Comparison of ENCODE assay signal across 23 mouse cellular contexts in the genomic region with DNA sequence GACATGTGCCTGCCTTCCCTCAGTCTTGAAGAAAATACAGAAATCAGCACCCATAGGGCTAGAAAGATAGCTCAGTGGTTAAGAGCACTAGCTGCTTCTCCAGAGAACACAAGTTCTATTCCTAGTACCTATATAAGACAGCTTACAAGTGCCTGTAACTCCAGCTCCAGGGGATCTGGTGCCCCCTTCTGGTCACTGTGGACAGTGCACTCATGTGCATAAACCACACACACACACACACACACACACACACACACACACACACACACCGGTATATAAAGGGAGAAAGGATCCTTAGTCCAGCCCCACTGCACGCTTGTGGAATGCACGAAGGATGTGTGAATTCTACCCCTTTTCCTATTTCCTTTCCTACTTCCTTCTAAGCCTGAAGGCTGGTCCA. TPM values are rescaled to one million over a fixed set of nuclear protein-coding genes. Genes with fewer than 3 reads are reported as not detected.
DNase-seq lines count a peak whose midpoint lies in the region; TF ChIP-seq lines count a peak whose summit lies in the region.
"Had no signal": no experiment of that assay in that cellular context is flagged by ENCODE, and none has a peak within 500 bp of the region (broad histone marks: within the 10 kb centered on the region; RNA-seq: fewer than 3 reads in every experiment).

No protein-coding gene starts in this region.

- intact Hi-C loops in left cerebral cortex, postnatal 10 days (cut with DNase I), result no loop called here

- no peak for TF ChIP-seq POLR2A in testis, adult 2 months (IDR thresholded peaks at IDR 0.05; ENCODE audit: control insufficient read depth, low read depth, low read length)

- H3K4me1 ChIP-seq in testis, adult 2 months (ENCODE audit: control insufficient read depth, insufficient read depth, low read length), result no peaks in the 10 kb centered on the region; the same call in 1 of the 2 replicates
- H3K4me1 ChIP-seq: hindbrain, embryonic 15.5 days; neural tube, embryonic 12.5 days had no signal

- DNase-seq in layer of hippocampus, adult 2 months (ENCODE audit: low spot score in 2 of 2), result no peak
- no peak for DNase-seq in layer of hippocampus, postnatal 14 days (ENCODE audit: low spot score in 2 of 2)
- no peak for DNase-seq in testis, postnatal 10 days (ENCODE audit: low spot score)
- DNase-seq in ZHBTc4 (ENCODE audit: low read depth, low spot score), result peak; percentile 65
- DNase-seq in right cerebral cortex, postnatal 14 days, result no peak
- DNase-seq in left cerebral cortex, postnatal 10 days (ENCODE audit: extremely low spot score in 1 of 2, low spot score in 2 of 2), result no peak
- DNase-seq: adrenal gland, adult 8-10 months; cerebellum, postnatal 10 days; gastrocnemius, postnatal 10 days; heart, adult 11 months; heart, postnatal 36 days; kidney, adult 8-10 months; kidney, postnatal 36 days; layer of hippocampus, adult 9-11 months; lung, adult 18-20 months; spleen, adult 18-20 months had no signal

- TF ChIP-seq CTCF in layer of hippocampus, adult 2 months (conservative IDR thresholded peaks at IDR 0.05), result peak; percentile 28
- TF ChIP-seq CTCF in testis, adult 2 months (IDR thresholded peaks at IDR 0.05; ENCODE audit: control insufficient read depth, insufficient read depth, insufficient replicate concordance, low read depth, low read length), result peak; percentile 50; the same call in 1 of the 2 replicates

- no peak overlapping the region for H3K27ac ChIP-seq in layer of hippocampus, adult 2 months
- no peak overlapping the region for H3K27ac ChIP-seq in testis, adult 2 months (ENCODE audit: control insufficient read depth, insufficient read depth, low read depth, low read length)
- H3K27ac ChIP-seq: embryonic facial prominence, embryonic 13.5 days; heart, embryonic 13.5 days; hindbrain, embryonic 15.5 days; limb, embryonic 12.5 days; macrophage; neural tube, embryonic 12.5 days had no signal

- H3K36me3 ChIP-seq in testis, adult 2 months (ENCODE audit: control insufficient read depth, insufficient read depth, low read length), result no peaks in the 10 kb centered on the region
- H3K36me3 ChIP-seq: embryonic facial prominence, embryonic 13.5 days; heart, embryonic 13.5 days; hindbrain, embryonic 15.5 days; limb, embryonic 12.5 days; neural tube, embryonic 12.5 days had no signal

- H3K27me3 ChIP-seq in testis, adult 2 months (ENCODE audit: control insufficient read depth, insufficient read depth, low read length), result no peaks in the 10 kb centered on the region
- H3K27me3 ChIP-seq: embryonic facial prominence, embryonic 13.5 days; heart, embryonic 13.5 days; hindbrain, embryonic 15.5 days; neural tube, embryonic 12.5 days had no signal

- H3K4me3 ChIP-seq in layer of hippocampus, adult 2 months, result no peak overlapping the region
- H3K4me3 ChIP-seq in testis, adult 2 months (ENCODE audit: control insufficient read depth, low read depth, low read length), result no peak overlapping the region
- H3K4me3 ChIP-seq: embryonic facial prominence, embryonic 13.5 days; heart, embryonic 13.5 days; hindbrain, embryonic 15.5 days; limb, embryonic 12.5 days; neural tube, embryonic 12.5 days had no signal

RNA-seq across cellular contexts. Expression of a gene that starts 15.0 kb away (rescaled TPM):
- total RNA-seq in layer of hippocampus, adult 2 months (2021), result 10 to 100 TPM; 13.8 to 18.0 TPM
- total RNA-seq in layer of hippocampus, postnatal 14 days (2021), result 10 to 100 TPM in 1 of 2 experiments, 1 to 10 TPM in 1; 4.6 to 10.2 TPM
- polyA plus RNA-seq in testis, adult 2 months (2012; rRNA removed), result 4.3 and 4.7 TPM in 2 replicates
- 1 to 10 TPM; 2.4 to 2.9 TPM for total RNA-seq in left cerebral cortex, postnatal 10 days (2021)

RNA-seq across cellular contexts. Expression of a gene that starts 28.4 kb away (rescaled TPM):
- total RNA-seq in layer of hippocampus, adult 2 months (2021), result under 1 TPM in 1 of 2 experiments, not detected in 1; 0.31 TPM
- total RNA-seq in layer of hippocampus, postnatal 14 days (2021), result 1 to 10 TPM in 1 of 2 experiments, under 1 TPM in 1; 0.60 to 1.3 TPM
- polyA plus RNA-seq in testis, adult 2 months (2012; rRNA removed), result 0.86 and 1.5 TPM in 2 replicates
- total RNA-seq in left cerebral cortex, postnatal 10 days (2021), result 1 to 10 TPM; 2.0 to 2.1 TPM
- polyA plus RNA-seq: macrophage had no signal
